Mouse (Mus musculus): ENCODE measurements at regions not wholly inside any gene's neighbourhood (a gene's known extent, or its start where the extent isn't known, plus 50 kb on each side); places are given as distances from the start of the nearest gene placed in this dataset.

GRCm38 (mm10) chr5:73928691-73929090 lies 139.5 kb downstream of the Usp46 start:
- no peak for DNase-seq (ENCODE audit: low spot score)

- no peak for DNase-seq (ENCODE audit: low spot score)
These were observed 138.0 kb downstream of the Usp46 start for GRCm38 (mm10) chr5:73930205-73930604.

GRCm38 (mm10) chr5:73937799-73938198 lies 130.4 kb downstream of the Usp46 start:
- peak; percentile 58 for DNase-seq (ENCODE audit: low spot score)

- DNase-seq (ENCODE audit: low spot score): peak; percentile 45
These were observed 129.8 kb downstream of the Usp46 start for GRCm38 (mm10) chr5:73938450-73938849.

GRCm38 (mm10) chr5:73942950-73943349 lies 125.3 kb downstream of the Usp46 start:
- no peak for DNase-seq (ENCODE audit: low spot score)

- DNase-seq (ENCODE audit: low spot score): no peak
These were observed 122.6 kb downstream of the Usp46 start for GRCm38 (mm10) chr5:73945671-73946070.

DNA sequence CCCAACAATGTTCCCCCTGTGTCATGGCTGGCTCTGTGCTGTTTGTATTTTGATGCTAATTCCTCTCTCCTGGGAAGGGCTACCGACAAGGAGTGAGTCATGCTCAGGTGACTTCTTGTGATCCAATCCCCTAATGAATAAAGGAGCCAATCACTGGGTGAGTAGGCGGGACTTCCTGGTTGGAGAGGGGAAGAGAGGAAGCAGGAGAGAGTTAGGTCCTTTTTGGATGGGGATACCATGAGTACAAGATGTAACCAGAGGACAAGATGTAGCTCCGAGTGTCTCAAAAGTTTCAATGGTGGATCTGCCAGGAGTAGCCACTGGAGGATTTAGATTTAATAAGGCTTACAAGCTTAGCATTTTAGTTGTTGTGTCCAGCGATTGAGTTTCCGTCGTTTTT lies 122.1 kb downstream of the Usp46 start:
- no peak for DNase-seq (ENCODE audit: low spot score)

- no peak for DNase-seq (ENCODE audit: low spot score)
These were observed 120.0 kb downstream of the Usp46 start for GRCm38 (mm10) chr5:73948031-73948899.

All from adipocyte (in vitro differentiated cells).